ENCODE assay signal across 8 mouse cellular contexts in the genomic region with DNA sequence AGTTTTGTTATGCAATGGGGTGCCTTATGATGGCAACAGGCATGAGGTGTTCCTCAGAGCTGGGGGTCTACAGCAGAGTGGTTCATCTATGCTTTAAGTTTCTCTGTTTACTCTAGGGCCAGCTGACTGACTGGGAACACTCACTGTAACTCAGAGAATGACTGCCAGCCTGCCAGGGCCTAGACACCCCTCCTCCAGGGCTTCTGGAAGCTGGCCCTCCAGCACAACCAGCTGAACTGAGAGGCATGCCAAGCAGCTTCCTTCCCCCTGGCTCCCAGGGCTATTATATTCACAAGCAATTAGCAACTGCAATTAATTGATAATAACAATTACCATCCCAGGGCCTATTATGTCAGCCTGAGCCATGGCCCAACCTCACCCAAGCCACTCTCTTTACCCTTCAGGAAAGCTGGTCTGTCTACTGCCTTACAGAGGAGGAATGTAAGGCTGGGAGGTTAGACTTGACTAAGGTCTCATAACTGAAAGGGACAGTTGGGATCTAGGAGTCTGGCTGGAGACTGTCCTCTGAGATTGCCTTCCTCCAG. TPM values are rescaled to one million over a fixed set of nuclear protein-coding genes. Genes with fewer than 3 reads are reported as not detected.
A peak's percentile ranks its signal among the peaks of the same experiment; 100 is the strongest.
DNase-seq lines count a peak whose midpoint lies in the region; ATAC-seq lines count a peak whose summit lies in the region.

No protein-coding gene starts in this region.

- intact Hi-C loops in left cerebral cortex, postnatal 36 days (cut with DNase I), result loop anchor here (2.0 kb wide), 1 partner anchor 391 kb away; no protein-coding TSS in a partner anchor
- intact Hi-C loops in left cerebral cortex, postnatal 4 days (cut with DNase I), result no loop called here
- intact Hi-C loops in gastrocnemius, postnatal 14 days (cut with DNase I; ENCODE audit: low total_unique reads), result loop anchor here (2.0 kb wide), 1 partner anchor 277 kb away; no protein-coding TSS in a partner anchor

- peak; percentile 52 for DNase-seq in left cerebral cortex, adult 11 months (ENCODE audit: low spot score)
- no peak for DNase-seq in left cerebral cortex, postnatal 36 days (ENCODE audit: low spot score in 2 of 2)
- peak; percentile 31 to 45 for DNase-seq in frontal cortex, postnatal 36 days (ENCODE audit: low spot score in 2 of 2)
- peak; percentile 70 for DNase-seq in left cerebral cortex, postnatal 4 days
- peak; percentile 85 for DNase-seq in retina, postnatal 1 day
- DNase-seq in gastrocnemius, postnatal 14 days, result no peak
- DNase-seq in spleen, postnatal 14 days (ENCODE audit: low spot score in 2 of 2), result no peak

- ATAC-seq in erythroblast, adult 5-6 weeks (replicated peaks; ENCODE audit: low FRiP score, poor library complexity, severe bottlenecking), result no peak

RNA-seq across cellular contexts. Expression of a gene that starts 41.0 kb away (rescaled TPM):
- 10 to 100 TPM; 28.1 to 34.6 TPM for total RNA-seq in left cerebral cortex, postnatal 36 days (2021)
- 10 to 100 TPM; 82.2 to 85.4 TPM for total RNA-seq in left cerebral cortex, postnatal 4 days (2021)
- total RNA-seq in gastrocnemius, postnatal 14 days (2021), result under 1 TPM; 0.13 to 0.27 TPM
- not detected in 2 replicates for total RNA-seq in erythroblast, adult 5-6 weeks (2015; ENCODE audit: low replicate concordance)
- 0.77 and 0.84 TPM in 2 replicates for total RNA-seq in erythroblast, adult 5-6 weeks (2017; ENCODE audit: low replicate concordance)

Comparison
In these comparisons a context has a peak if more than half of its experiments do, and no peak if none do; other contexts are left out.
1. DNase-seq: peak in left cerebral cortex, adult 11 months (single experiment), frontal cortex, postnatal 36 days (2 of 2), left cerebral cortex, postnatal 4 days (single experiment) and retina, postnatal 1 day (single experiment); none in left cerebral cortex, postnatal 36 days (0 of 2), gastrocnemius, postnatal 14 days (single experiment) and spleen, postnatal 14 days (0 of 2).
2. RNA of a gene that starts 41.0 kb away (total RNA-seq): 82.2 to 85.4 TPM in left cerebral cortex, postnatal 4 days and 28.1 to 34.6 TPM in left cerebral cortex, postnatal 36 days; 0.77 to 0.84 TPM in erythroblast, adult 5-6 weeks and 0.13 to 0.27 TPM in gastrocnemius, postnatal 14 days; every median in the first group is over 10 times any median in the second.